In the genomic region with DNA sequence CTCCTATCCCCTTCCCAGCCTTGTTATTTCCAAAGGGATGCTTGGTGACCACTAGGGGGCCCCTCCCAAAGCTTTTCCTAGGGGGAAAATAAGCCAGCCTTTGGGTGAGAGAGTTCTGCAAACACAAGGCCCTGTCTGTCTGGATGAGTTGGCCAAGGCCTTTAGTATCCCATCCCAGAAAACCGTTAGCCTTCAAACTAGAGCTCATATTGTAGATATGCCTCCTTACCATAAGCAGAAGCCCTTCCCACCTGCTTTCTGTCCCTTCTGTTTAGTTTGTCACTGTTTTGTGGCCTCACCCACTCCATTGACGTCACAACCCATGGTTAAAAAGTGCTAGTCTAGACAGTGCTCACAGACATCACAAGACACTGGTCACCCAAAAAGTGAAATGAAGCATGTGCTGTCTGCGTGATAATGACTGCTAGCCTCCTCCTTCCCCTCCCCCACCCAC, we compare ENCODE assay signal across 8 mouse cellular contexts.
DNase-seq lines count a peak whose midpoint lies in the region; ATAC-seq lines count a peak whose summit lies in the region.

No protein-coding gene starts in this region.

- DNase-seq in kidney, adult 8-10 months, result peak; percentile 43 to 46
- DNase-seq in kidney, adult 11 months, result no peak
- peak; percentile 69 for DNase-seq in NIH3T3 (ENCODE audit: low read depth)
- peak; percentile 47 for DNase-seq in embryo, embryonic 9.5 days (ENCODE audit: extremely low spot score)
- DNase-seq in left cerebral cortex, adult 11 months (ENCODE audit: low spot score), result peak; percentile 34
- peak; percentile 76 for DNase-seq in lung, postnatal 36 days
- DNase-seq in spleen, postnatal 4 days (ENCODE audit: low spot score in 2 of 2), result no peak

- no peak for ATAC-seq in frontal cortex, adult (ENCODE audit: low TSS enrichment)

Comparison
In these comparisons a context has a peak if more than half of its experiments do, and no peak if none do; other contexts are left out.
1. DNase-seq: peak in kidney, adult 8-10 months (2 of 2), NIH3T3 (single experiment), embryo, embryonic 9.5 days (single experiment), left cerebral cortex, adult 11 months (single experiment) and lung, postnatal 36 days (single experiment); none in kidney, adult 11 months (single experiment) and spleen, postnatal 4 days (0 of 2).